Mouse (Mus musculus) lung, embryonic 15.5 days (tissue): ENCODE results near the gene Bean1. TPM values are rescaled to one million over a fixed set of nuclear protein-coding genes. Genes with fewer than 3 reads are reported as not detected.

ENCODE experiments used
- ATAC-seq: fragments of 200-750 bp; cut with Nextera tagmentation; 2 replicates; pipeline ENCODE4 v1.8.0; 2017; ENCODE audit warnings: moderate number of reproducible peaks, borderline replicate concordance; ENCODE audit not compliant: low FRiP score, low TSS enrichment; ENCODE audit errors: extremely low read depth
- H3K27ac ChIP-seq: fragments of 300-500 bp; sonication (generic); 2 replicates; pipeline ENCODE4 v1.5.1; 2015; ENCODE audit warnings: moderate library complexity, mild to moderate bottlenecking, inconsistent platforms
- H3K27me3 ChIP-seq: fragments of 300-500 bp; sonication (generic); 2 replicates; pipeline ENCODE4 v1.6.1; 2015; ENCODE audit warnings: inconsistent platforms
- H3K36me3 ChIP-seq: fragments of 300-500 bp; sonication (generic); 2 replicates; pipeline ENCODE4 v1.6.1; 2015; ENCODE audit warnings: inconsistent platforms
- H3K4me1 ChIP-seq: fragments of 300-500 bp; sonication (generic); 2 replicates; pipeline ENCODE4 v1.6.1; 2015; ENCODE audit warnings: inconsistent platforms
- H3K4me2 ChIP-seq: fragments of 300-500 bp; sonication (generic); 2 replicates; pipeline ENCODE4 v1.6.1; 2015; ENCODE audit warnings: inconsistent platforms, mild to moderate bottlenecking, moderate library complexity
- H3K4me3 ChIP-seq: fragments of 300-500 bp; sonication (generic); 2 replicates; pipeline ENCODE4 v1.5.1; 2015; ENCODE audit warnings: mild to moderate bottlenecking, inconsistent platforms
- H3K9ac ChIP-seq: fragments of 300-500 bp; sonication (generic); 2 replicates; pipeline ENCODE4 v1.6.1; 2015; ENCODE audit warnings: inconsistent platforms
- H3K9me3 ChIP-seq: fragments of 300-500 bp; sonication (generic); 2 replicates; pipeline ENCODE4 v1.6.1; 2016; ENCODE audit warnings: inconsistent platforms
- WGBS: fragments of 180-500 bp; shearing (Covaris S2); methylation state at CpG from one replicate; pipeline ENCODE4 v1.1.7; 2015; 5-methylcytosine and 5-hydroxymethylcytosine counted together
- polyA plus RNA-seq: library from polyadenylated mRNA; unstranded; fragments of >200 nt; fragmentation: Nextera tagmentation; extraction: Ambion mirVana; gene quantifications from 2 replicates; pipeline ENCODE4 v1.2.1, GENCODE M21; 2015

The Bean1 gene
- polyA plus RNA-seq, 1 experiment from 2014 or later = 0.60 TPM

DNA sequence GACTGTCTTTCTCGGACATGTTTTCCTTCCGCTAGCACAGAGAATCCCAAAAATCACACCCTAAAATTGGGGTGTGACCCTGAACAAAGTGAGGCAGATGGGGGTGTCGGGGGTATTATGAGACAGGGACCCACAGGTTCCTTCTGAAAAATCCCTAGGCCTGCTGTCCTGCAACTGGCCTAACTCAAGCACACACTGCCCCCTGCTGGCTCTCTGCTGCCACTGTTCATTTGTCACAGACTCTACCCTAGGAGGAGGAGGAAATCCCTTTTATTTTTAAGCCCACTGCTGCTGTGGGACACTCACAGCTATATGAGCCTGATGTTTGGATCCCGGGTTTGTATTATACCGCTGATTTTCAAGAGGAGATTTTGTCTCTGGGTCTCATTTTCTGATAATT is 49.6 kb downstream of the Bean1 start:
- Histone ChIP-seq H3K9me3 (no peaks in the 10 kb centered on the region), H3K27ac (no peak overlapping the region), H3K27me3 (no peaks in the 10 kb centered on the region), H3K9ac (no peak overlapping the region), H3K36me3 (0 out of 2 replicates have a peak, but pooled peaks cover 2% of the 10 kb centered on the region), H3K4me3 (no peak overlapping the region), H3K4me2 (no peak overlapping the region), H3K4me1 (no peaks in the 10 kb centered on the region)
- 0 out of 2 replicates have a peak, but pooled peaks have one; percentile 53 for ATAC-seq
- 41% methylated on average over 5 of the region's 5 CpGs for WGBS

- peaks cover 54% of the 10 kb centered on the region for H3K36me3 ChIP-seq
- 88% methylated on average over 5 of the region's 5 CpGs for WGBS
- H3K27me3 ChIP-seq = no peaks in the 10 kb centered on the region
- H3K4me2 ChIP-seq = no peak overlapping the region
- H3K4me1 ChIP-seq = no peaks in the 10 kb centered on the region
- H3K4me3 ChIP-seq = no peak overlapping the region
- H3K27ac ChIP-seq = no peak overlapping the region
- H3K9me3 ChIP-seq = no peaks in the 10 kb centered on the region
- ATAC-seq = no peak
- H3K9ac ChIP-seq = no peak overlapping the region
These were observed 56.8 kb downstream of the Bean1 start for GRCm38 (mm10) chr8:104227048-104227447.

GRCm38 (mm10) chr8:104230377-104230776 is 60.1 kb downstream of the Bean1 start:
- peaks cover 59% of the 10 kb centered on the region for H3K36me3 ChIP-seq
- ATAC-seq = no peak
- no peaks in the 10 kb centered on the region for H3K4me1 ChIP-seq
- H3K9me3 ChIP-seq = no peaks in the 10 kb centered on the region
- no peak overlapping the region for H3K27ac ChIP-seq
- H3K4me2 ChIP-seq = no peak overlapping the region
- no peak overlapping the region for H3K4me3 ChIP-seq
- 83% methylated on average over 9 of the region's 9 CpGs for WGBS
- no peak overlapping the region for H3K9ac ChIP-seq
- no peaks in the 10 kb centered on the region for H3K27me3 ChIP-seq

- 94% methylated on average over 4 of the region's 4 CpGs for WGBS
- H3K27ac ChIP-seq = no peak overlapping the region
- no peak for ATAC-seq
- H3K4me3 ChIP-seq = no peak overlapping the region
- no peaks in the 10 kb centered on the region for H3K9me3 ChIP-seq
- no peak overlapping the region for H3K4me2 ChIP-seq
- H3K27me3 ChIP-seq = no peaks in the 10 kb centered on the region
- H3K36me3 ChIP-seq = peaks cover 50% of the 10 kb centered on the region
- H3K4me1 ChIP-seq = no peaks in the 10 kb centered on the region
- H3K9ac ChIP-seq = no peak overlapping the region
These were observed 61.8 kb downstream of the Bean1 start for GRCm38 (mm10) chr8:104232039-104232438.

- Histone ChIP-seq H3K36me3 (peaks cover 52% of the 10 kb centered on the region), H3K4me2 (no peak overlapping the region), H3K4me1 (no peaks in the 10 kb centered on the region), H3K27me3 (no peaks in the 10 kb centered on the region), H3K9ac (no peak overlapping the region), H3K27ac (no peak overlapping the region), H3K4me3 (no peak overlapping the region), H3K9me3 (no peaks in the 10 kb centered on the region)
- WGBS = 93% methylated on average over 5 of the region's 5 CpGs
- ATAC-seq = no peak
These were observed 62.7 kb downstream of the Bean1 start for GRCm38 (mm10) chr8:104232919-104233318.

DNA sequence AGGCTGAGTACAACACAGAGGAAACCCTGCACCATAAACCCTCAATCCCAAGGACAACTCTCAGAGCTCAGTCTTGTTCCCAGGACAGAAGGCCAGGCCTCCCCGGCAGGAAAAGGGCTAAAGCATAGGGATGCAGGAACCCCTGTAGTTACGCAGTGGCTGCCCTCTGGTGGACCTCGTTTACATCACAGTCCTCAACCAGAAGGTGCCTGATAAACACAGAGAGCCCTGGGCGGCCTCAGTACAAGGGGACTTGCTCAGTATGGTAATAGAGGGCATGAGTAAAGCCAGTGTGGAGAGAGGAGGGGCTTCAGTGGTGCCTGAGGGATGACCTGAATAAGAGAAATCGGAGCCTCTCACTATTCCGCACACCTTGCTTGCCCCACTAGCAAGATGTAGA is 64.3 kb downstream of the Bean1 start:
- no peak overlapping the region for H3K4me3 ChIP-seq
- H3K4me1 ChIP-seq = no peaks in the 10 kb centered on the region
- no peak for ATAC-seq
- WGBS = 44% methylated on average over 6 of the region's 6 CpGs
- H3K27ac ChIP-seq = no peak overlapping the region
- H3K27me3 ChIP-seq = no peaks in the 10 kb centered on the region
- H3K4me2 ChIP-seq = no peak overlapping the region
- H3K9ac ChIP-seq = no peak overlapping the region
- peaks cover 43% of the 10 kb centered on the region for H3K36me3 ChIP-seq
- H3K9me3 ChIP-seq = no peaks in the 10 kb centered on the region

- Histone ChIP-seq H3K36me3 (peaks cover 23% of the 10 kb centered on the region), H3K4me2 (no peak overlapping the region), H3K9me3 (no peaks in the 10 kb centered on the region), H3K27me3 (no peaks in the 10 kb centered on the region), H3K27ac (no peak overlapping the region), H3K9ac (no peak overlapping the region), H3K4me3 (no peak overlapping the region), H3K4me1 (no peaks in the 10 kb centered on the region)
- 74% methylated on average over 10 of the region's 10 CpGs for WGBS
- ATAC-seq = no peak
These were observed 69.2 kb downstream of the Bean1 start for GRCm38 (mm10) chr8:104239418-104239861.

- 64% methylated on average over 12 of the region's 12 CpGs for WGBS
- H3K4me1 ChIP-seq = peaks cover 5% of the 10 kb centered on the region
- H3K36me3 ChIP-seq = peaks cover 21% of the 10 kb centered on the region
- H3K4me3 ChIP-seq = no peak overlapping the region
- ATAC-seq = no peak
- no peak overlapping the region for H3K27ac ChIP-seq
- H3K9me3 ChIP-seq = no peaks in the 10 kb centered on the region
- no peak overlapping the region for H3K9ac ChIP-seq
- H3K27me3 ChIP-seq = no peaks in the 10 kb centered on the region
- H3K4me2 ChIP-seq = no peak overlapping the region
These were observed 71.9 kb downstream of the Bean1 start for GRCm38 (mm10) chr8:104242038-104242644.

DNA sequence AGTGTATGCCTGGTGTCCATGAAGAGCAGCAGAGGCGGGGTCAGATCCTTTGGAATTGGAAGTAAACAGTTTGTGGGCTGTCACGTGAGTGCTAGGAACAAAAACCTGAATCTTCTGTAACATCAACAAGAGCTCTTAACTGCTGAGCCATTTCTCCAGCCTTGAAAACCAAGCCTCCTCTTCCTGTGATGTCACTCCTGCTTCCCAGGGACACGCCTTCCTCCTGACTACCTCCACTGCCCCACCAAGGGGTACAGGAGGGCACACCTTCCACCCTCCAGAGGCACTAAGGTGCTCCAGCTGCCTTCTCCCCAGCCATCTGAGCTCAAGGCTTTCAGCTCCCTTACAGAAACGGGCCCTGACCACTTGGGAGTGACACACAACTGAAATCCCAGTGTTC is 76.4 kb downstream of the Bean1 start:
- Histone ChIP-seq H3K4me1 (peaks cover 21% of the 10 kb centered on the region), H3K9me3 (no peaks in the 10 kb centered on the region), H3K27ac (no peak overlapping the region), H3K36me3 (0 out of 2 replicates have a peak, but pooled peaks cover 4% of the 10 kb centered on the region), H3K4me3 (no peak overlapping the region), H3K9ac (no peak overlapping the region), H3K4me2 (no peak overlapping the region), H3K27me3 (no peaks in the 10 kb centered on the region)
- ATAC-seq = no peak
- 74% methylated on average over 4 of the region's 4 CpGs for WGBS

DNA sequence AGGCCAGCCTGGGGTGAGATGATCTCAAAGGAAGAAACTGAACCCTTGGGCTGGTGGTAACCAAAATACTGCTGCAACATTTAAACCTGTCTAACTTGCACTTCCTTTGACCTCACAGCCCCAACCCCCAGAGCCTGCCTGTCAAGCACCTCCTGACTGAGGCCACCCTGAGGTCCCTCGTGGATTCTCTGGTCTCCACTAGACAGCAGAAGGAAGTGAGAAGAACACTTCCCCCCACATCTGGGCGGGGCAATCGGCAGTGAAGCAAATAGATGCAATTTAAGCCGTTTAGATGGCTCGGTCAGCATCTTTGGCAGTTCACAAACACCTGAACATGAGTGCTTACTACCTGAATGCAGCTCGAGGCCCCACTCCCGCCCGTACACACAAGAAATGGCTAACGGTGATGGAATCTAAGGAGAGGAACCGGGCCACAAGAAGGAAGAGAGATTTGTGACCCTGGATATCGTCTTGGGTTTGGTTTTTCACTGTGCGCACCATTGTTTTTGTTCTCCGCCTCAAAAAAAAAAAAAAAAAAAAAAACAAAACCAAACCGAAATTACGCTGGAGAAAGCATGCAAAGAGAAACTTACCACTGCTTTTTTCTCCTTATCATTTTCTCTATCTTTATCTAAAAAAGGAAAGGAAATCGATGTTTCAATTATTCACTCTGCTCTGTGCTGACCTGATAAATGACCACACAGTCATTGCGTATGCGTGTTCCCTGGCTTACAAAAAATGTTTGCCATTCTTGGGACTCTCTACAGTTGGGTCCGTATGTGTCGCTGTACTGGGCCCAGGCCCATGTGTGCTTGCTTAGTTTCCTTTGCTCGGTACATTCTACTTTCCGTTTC is 77.0 kb downstream of the Bean1 start:
- peak overlapping the region; percentile 95 for H3K4me3 ChIP-seq
- 0 out of 2 replicates have a peak, but pooled peaks cover 4% of the 10 kb centered on the region for H3K36me3 ChIP-seq
- 60% methylated on average over 22 of the region's 22 CpGs for WGBS
- no peaks in the 10 kb centered on the region for H3K9me3 ChIP-seq
- no peaks in the 10 kb centered on the region for H3K27me3 ChIP-seq
- peak overlapping the region; percentile 86 for H3K4me2 ChIP-seq
- H3K4me1 ChIP-seq = peaks cover 27% of the 10 kb centered on the region
- no peak for ATAC-seq
- H3K27ac ChIP-seq = no peak overlapping the region
- peak overlapping the region; percentile 87 for H3K9ac ChIP-seq

DNA sequence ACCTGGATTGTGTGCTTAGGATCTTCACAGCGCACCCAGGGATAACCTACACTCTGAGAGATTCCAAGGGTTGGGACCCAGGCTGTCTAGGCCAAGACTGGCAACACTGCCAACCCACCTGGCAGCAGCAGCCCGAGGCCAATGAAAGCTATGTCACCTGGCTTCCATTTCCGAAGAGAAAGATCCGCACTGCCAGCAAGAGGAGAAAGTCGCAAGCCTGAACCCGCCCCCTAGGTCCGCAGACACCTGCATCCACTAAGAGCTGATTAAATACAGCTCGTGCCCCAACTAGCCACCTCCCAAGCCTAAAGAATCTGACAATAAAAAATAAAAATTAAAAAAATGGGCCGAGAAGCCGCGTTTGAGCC is 77.7 kb downstream of the Bean1 start:
- H3K9ac ChIP-seq = peak overlapping the region; percentile 87
- no peaks in the 10 kb centered on the region for H3K27me3 ChIP-seq
- peak overlapping the region; percentile 95 for H3K4me3 ChIP-seq
- no peaks in the 10 kb centered on the region for H3K9me3 ChIP-seq
- WGBS = 3% methylated on average over 11 of the region's 11 CpGs
- H3K27ac ChIP-seq = peak overlapping the region; percentile 37; the same call in 1 of the 2 replicates
- ATAC-seq = no peak
- 0 out of 2 replicates have a peak, but pooled peaks cover 4% of the 10 kb centered on the region for H3K36me3 ChIP-seq
- peak overlapping the region; percentile 86 for H3K4me2 ChIP-seq
- peaks cover 27% of the 10 kb centered on the region for H3K4me1 ChIP-seq

GRCm38 (mm10) chr8:104248276-104248675 is 78.0 kb downstream of the Bean1 start, which contains the start of gene Tk2:
Gene Tk2, minus strand, starts transcription at chr8:104248558.
- H3K36me3 ChIP-seq = 0 out of 2 replicates have a peak, but pooled peaks cover 1% of the 10 kb centered on the region
- ATAC-seq = peak; percentile 88
- peak within 1 kb of the TSS; percentile 37; the same call in 1 of the 2 replicates for H3K27ac ChIP-seq
- WGBS = under 1% methylated on average over 28 of the region's 28 CpGs
- peaks cover 27% of the 10 kb centered on the region for H3K4me1 ChIP-seq
- peak within 1 kb of the TSS; percentile 86 for H3K4me2 ChIP-seq
- peak within 1 kb of the TSS; percentile 87 for H3K9ac ChIP-seq
- no peaks in the 10 kb centered on the region for H3K27me3 ChIP-seq
- H3K9me3 ChIP-seq = no peaks in the 10 kb centered on the region
- peak within 1 kb of the TSS; percentile 95 for H3K4me3 ChIP-seq
